Mouse (Mus musculus): ENCODE results near the gene Tom1l2.

DNA sequence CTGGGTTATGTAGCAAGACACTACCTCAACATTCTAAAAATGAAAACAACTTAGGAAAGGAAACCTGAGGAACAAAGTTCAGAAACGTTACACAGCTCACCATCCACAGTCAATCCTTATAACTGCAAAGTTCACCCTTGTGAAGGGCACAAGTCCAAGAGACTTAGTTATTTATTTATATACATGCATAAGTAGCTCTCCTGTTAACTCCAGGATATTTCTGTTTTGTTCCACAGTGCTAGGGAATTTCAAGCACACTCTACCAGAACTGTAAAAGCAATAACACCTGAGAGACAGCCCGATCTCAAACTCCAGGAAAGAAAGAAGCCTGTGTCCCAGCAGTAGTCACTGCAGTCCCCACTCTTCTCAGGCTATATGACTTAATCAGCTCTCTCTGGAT lies 31.3 kb downstream of the Tom1l2 start:
- TF ChIP-seq CTCF (IDR thresholded peaks at IDR 0.05; ENCODE audit: borderline replicate concordance, insufficient read depth, low read depth, low read length) (no peak), POLR2A (IDR thresholded peaks at IDR 0.05; ENCODE audit: borderline replicate concordance, insufficient read depth, low read length) (no peak)
